Mouse (Mus musculus): ENCODE data around the gene Vmn1r227. TPM values are rescaled to one million over a fixed set of nuclear protein-coding genes. Genes with fewer than 3 reads are reported as not detected.

Gene Vmn1r227
- not detected in 2 replicates for polyA plus RNA-seq (2012; rRNA removed)

GRCm38 (mm10) chr17:20729543-20729942 is at the start of gene Vmn1r227:
Gene Vmn1r227 (plus strand): TSS chr17:20729843.
- DNase-seq (ENCODE audit: low read depth): no peak

- no peak for DNase-seq (ENCODE audit: low read depth)
Observed at GRCm38 (mm10) chr17:20682543-20682942, 47.1 kb upstream of the Vmn1r227 start, which contains the start of gene Vmn1r226. Gene Vmn1r226 (plus strand): TSS chr17:20682843.

GRCm38 (mm10) chr17:20786057-20786456 is 56.4 kb downstream of the Vmn1r227 start, which contains the start of gene Vmn1r228:
Gene Vmn1r228 (minus strand): TSS chr17:20786157.
- DNase-seq (ENCODE audit: low read depth): no peak

Other genes starting within 250 kb of the Vmn1r227 start
- gene Vmn2r108, start 248.5 kb upstream of the Vmn1r227 start, polyA plus RNA-seq (2012; rRNA removed): not detected in 2 replicates
- gene Vmn1r225, start 231.7 kb upstream of the Vmn1r227 start, polyA plus RNA-seq (2012; rRNA removed): not detected in 2 replicates
- not detected in 2 replicates for gene Vmn2r109, start 165.1 kb upstream of the Vmn1r227 start, polyA plus RNA-seq (2012; rRNA removed)
- gene Vmn2r110, start 133.4 kb upstream of the Vmn1r227 start, polyA plus RNA-seq (2012; rRNA removed): not detected in 2 replicates
- gene Fpr-rs3, start 105.0 kb upstream of the Vmn1r227 start, polyA plus RNA-seq (2012; rRNA removed): not detected in 2 replicates
- gene Vmn1r226, start 47.0 kb upstream of the Vmn1r227 start, polyA plus RNA-seq (2012; rRNA removed): not detected in 2 replicates
- gene Vmn1r228, start 56.3 kb downstream of the Vmn1r227 start, polyA plus RNA-seq (2012; rRNA removed): not detected in 2 replicates
- gene Vmn1r229, start 81.7 kb downstream of the Vmn1r227 start, polyA plus RNA-seq (2012; rRNA removed): not detected in 2 replicates
- gene Vmn1r230, start 110.6 kb downstream of the Vmn1r227 start, polyA plus RNA-seq (2012; rRNA removed): not detected in 2 replicates
- not detected in 2 replicates for gene Vmn1r231, start 175.2 kb downstream of the Vmn1r227 start, polyA plus RNA-seq (2012; rRNA removed)
- gene Vmn1r232, start 189.9 kb downstream of the Vmn1r227 start, polyA plus RNA-seq (2012; rRNA removed): not detected in 2 replicates
- 247 and 248 TPM in 2 replicates for gene Ppp2r1a, start 215.5 kb downstream of the Vmn1r227 start, polyA plus RNA-seq (2012; rRNA removed)